Mouse (Mus musculus): ENCODE data around the gene Tusc2.

- TF ChIP-seq GATA1 (IDR thresholded peaks at IDR 0.05; ENCODE audit: borderline replicate concordance, low read length) = no peak
- no peak for TF ChIP-seq FLI1 (IDR thresholded peaks at IDR 0.05; ENCODE audit: low read length)
Observed at GRCm38 (mm10) chr9:107542352-107542686, 20.7 kb upstream of the Tusc2 start.
